In genomic region chr6:58546816-58547215, GRCm38 (mm10) we compare ENCODE assay signal across 8 mouse cellular contexts. TPM values are rescaled to one million over a fixed set of nuclear protein-coding genes. Genes with fewer than 3 reads are reported as not detected.
A peak's percentile ranks its signal among the peaks of the same experiment; 100 is the strongest.
DNase-seq lines count a peak whose midpoint lies in the region; ATAC-seq and TF ChIP-seq lines count a peak whose summit lies in the region.
"Had no signal": no experiment of that assay in that cellular context is flagged by ENCODE, and none has a peak within 500 bp of the region (broad histone marks: within the 10 kb centered on the region; RNA-seq: fewer than 3 reads in every experiment).

No protein-coding gene starts in this region.

- no peaks in the 10 kb centered on the region for H3K4me1 ChIP-seq in liver, adult 2 months (ENCODE audit: control insufficient read depth, insufficient read depth, low read length)
- no peaks in the 10 kb centered on the region for H3K4me1 ChIP-seq in liver, embryonic 11.5 days (replicated peaks; ENCODE audit: control insufficient read depth, insufficient read depth, low read length)
- H3K4me1 ChIP-seq: hindbrain, embryonic 15.5 days had no signal

- H3K9me3 ChIP-seq in liver, embryonic 11.5 days (ENCODE audit: control insufficient read depth, low read length) = no peaks in the 10 kb centered on the region
- H3K9me3 ChIP-seq: hindbrain, embryonic 15.5 days had no signal

- H3K27me3 ChIP-seq in liver, adult 2 months (ENCODE audit: control insufficient read depth, insufficient read depth, low read length) = no peaks in the 10 kb centered on the region
- H3K27me3 ChIP-seq in liver, embryonic 11.5 days (replicated peaks; ENCODE audit: control insufficient read depth, insufficient read depth, low read length) = no peaks in the 10 kb centered on the region
- no peaks in the 10 kb centered on the region for H3K27me3 ChIP-seq in Patski
- H3K27me3 ChIP-seq: hindbrain, embryonic 15.5 days had no signal

- CTCF ChIA-PET in Patski (lab: Charles Lee) = interaction anchor here (1.0 kb wide), 1 partner anchor 224 kb away, joined by 5 read pairs; no protein-coding TSS in a partner anchor

- peak; percentile 76 for TF ChIP-seq CTCF in liver, adult 2 months (IDR thresholded peaks at IDR 0.05; ENCODE audit: low read depth, low read length)
- TF ChIP-seq CTCF in Patski (IDR thresholded peaks at IDR 0.05) = peak; percentile 75

- no peak overlapping the region for H3K4me2 ChIP-seq in liver, embryonic 11.5 days
- H3K4me2 ChIP-seq: hindbrain, embryonic 15.5 days had no signal

- no peak overlapping the region for H3K27ac ChIP-seq in liver, adult 2 months (replicated peaks; ENCODE audit: insufficient read depth, low read depth, low read length)
- no peak overlapping the region for H3K27ac ChIP-seq in liver, embryonic 11.5 days (ENCODE audit: low read depth, low read length)
- H3K27ac ChIP-seq: hindbrain, embryonic 15.5 days had no signal

- no peak overlapping the region for H3K4me3 ChIP-seq in liver, adult 2 months (ENCODE audit: insufficient read depth, low read depth, low read length)
- H3K4me3 ChIP-seq in liver, embryonic 11.5 days (ENCODE audit: low read depth, low read length) = no peak overlapping the region
- H3K4me3 ChIP-seq: hindbrain, embryonic 15.5 days had no signal

- no peak overlapping the region for H3K9ac ChIP-seq in liver, adult 2 months (ENCODE audit: low read depth, low read length)
- H3K9ac ChIP-seq in liver, embryonic 11.5 days (ENCODE audit: low read depth, low read length) = no peak overlapping the region
- H3K9ac ChIP-seq: hindbrain, embryonic 15.5 days had no signal

- peak; percentile 26 for DNase-seq in liver, adult 2 months (ENCODE audit: extremely low read depth, low read depth, low spot score)
- DNase-seq in liver, embryonic 11.5 days (ENCODE audit: low spot score) = no peak
- peak; percentile 3 for DNase-seq in Patski (ENCODE audit: low read depth, low spot score)
- DNase-seq in cerebellum, adult 8-10 months = peak; percentile 16
- peak; percentile 67 to 68 for DNase-seq in left cerebral cortex, postnatal 25 days (ENCODE audit: low spot score in 2 of 2)
- peak; percentile 57 for DNase-seq in retina, postnatal 1 day

- no peak for TF ChIP-seq POLR2A in liver, adult 2 months (IDR thresholded peaks at IDR 0.05; ENCODE audit: extremely low read depth, insufficient read depth, low read length)

- H3K36me3 ChIP-seq in liver, adult 2 months (ENCODE audit: control insufficient read depth, insufficient read depth, low read length) = no peaks in the 10 kb centered on the region
- no peaks in the 10 kb centered on the region for H3K36me3 ChIP-seq in liver, embryonic 11.5 days (ENCODE audit: control insufficient read depth, insufficient read depth, low read length)
- H3K36me3 ChIP-seq: hindbrain, embryonic 15.5 days had no signal

- H3K79me2 ChIP-seq in liver, adult 2 months (ENCODE audit: control insufficient read depth, insufficient read depth, low read length) = no peaks in the 10 kb centered on the region

- in situ Hi-C loops in Patski (cut with MboI; ENCODE audit: low pct_unique_long_range_greater_than_20kb) = no loop called here

- POLR2A ChIA-PET in Patski (lab: Charles Lee) = no interaction called here

- no peak for ATAC-seq in liver, embryonic 11.5 days (replicated peaks; ENCODE audit: low FRiP score)
- ATAC-seq in Patski = no peak
- peak; percentile 62 for ATAC-seq in granulocyte monocyte progenitor cell, adult 5-6 weeks (replicated peaks; ENCODE audit: poor library complexity, severe bottlenecking)

- WGBS in liver, adult 2 months = 5% methylated on average over 4 of the region's 4 CpGs
- 7% methylated on average over 4 of the region's 4 CpGs for WGBS in liver, embryonic 11.5 days

- intact Hi-C loops in left cerebral cortex, postnatal 25 days (cut with DNase I) = loop anchor here (5.0 kb wide), 1 partner anchor 225 kb away; no protein-coding TSS in a partner anchor

RNA-seq across cellular contexts. Expression of gene Abcg2, which starts 37.5 kb away (rescaled TPM):
- 42.9 and 74.3 TPM in 2 replicates for total RNA-seq in liver, adult 2 months (2014; rRNA removed)
- 14.3 and 14.4 TPM in 2 replicates for polyA plus RNA-seq in liver, adult 2 months (2012; rRNA removed)
- polyA plus RNA-seq in liver, embryonic 11.5 days (2014; fragmentation: Nextera tagmentation; extraction: Ambion mirVana) = 135 and 153 TPM in 2 replicates
- 4.0 TPM for polyA plus RNA-seq in Patski (2021)
- 11.5 and 26.9 TPM in 2 replicates for total RNA-seq in granulocyte monocyte progenitor cell, adult 5-6 weeks (2014; fragmentation: Nextera tagmentation)
- total RNA-seq in granulocyte monocyte progenitor cell, adult 5-6 weeks (2017) = 59.2 and 67.7 TPM in 2 replicates
- total RNA-seq in left cerebral cortex, postnatal 25 days (2021) = 10 to 100 TPM; 21.1 to 23.2 TPM
